ENCODE assay signal across 7 mouse cellular contexts in the genomic region with DNA sequence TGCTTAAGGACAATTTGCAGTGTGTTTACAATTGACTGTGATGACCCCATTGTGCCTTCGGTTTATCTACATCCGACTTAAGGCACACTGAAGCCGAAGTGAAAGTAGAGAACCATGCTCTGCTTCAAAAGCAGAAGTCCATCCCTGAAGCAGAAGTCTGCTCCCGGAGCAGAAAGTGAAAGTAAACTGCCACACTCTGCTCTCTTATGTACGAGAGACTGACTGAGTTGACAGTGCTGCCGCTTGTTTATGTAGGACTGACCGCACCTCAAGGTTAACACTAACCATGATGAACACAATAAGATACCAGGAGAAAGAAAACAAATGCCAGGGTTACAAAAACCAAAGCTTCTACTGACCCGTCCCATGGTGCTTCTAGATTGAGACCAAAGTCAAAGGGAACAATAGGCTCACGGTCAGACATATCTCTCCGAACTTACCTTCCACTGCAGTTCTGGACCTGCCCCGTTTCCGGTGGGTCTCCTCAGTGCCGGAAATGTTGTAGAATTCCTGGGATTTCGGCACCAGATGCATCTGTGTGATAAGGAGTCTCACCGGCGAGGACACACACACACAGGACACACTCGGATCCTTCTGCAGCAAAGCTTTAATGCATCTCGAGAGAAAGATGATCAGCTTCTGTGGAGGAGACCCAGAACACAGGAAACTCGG.
DNase-seq lines count a peak whose midpoint lies in the region; ATAC-seq and TF ChIP-seq lines count a peak whose summit lies in the region.
"Not testable (repeated sequence)": the region's sequence is repeated elsewhere in the genome, so short reads cannot be mapped to it uniquely, and the experiment has no call there.

No protein-coding gene starts in this region.

- not testable (repeated sequence) for TF ChIP-seq CTCF in gastrocnemius, adult 2 months (IDR thresholded peaks at IDR 0.05)

- intact Hi-C loops in gastrocnemius, adult 2 months (cut with DNase I), result not testable (repeated sequence)

- H3K4me3 ChIP-seq in gastrocnemius, adult 2 months, result peak overlapping the region; percentile 41

- not testable (repeated sequence) for H3K27ac ChIP-seq in gastrocnemius, adult 2 months

- peak; percentile 91 for ATAC-seq in CD4-positive, CD25-positive, alpha-beta regulatory T cell, adult 4 months

- DNase-seq in adrenal gland, adult (ENCODE audit: inconsistent age in 2 of 2, low spot score in 1 of 2), result peak; percentile 8 to 43
- not testable (repeated sequence) for DNase-seq in gastrocnemius, adult 2 months
- peak; percentile 64 for DNase-seq in induced T-regulatory cell, adult 2 months (ENCODE audit: low read depth)
- peak; percentile 14 for DNase-seq in lung, postnatal 25 days (ENCODE audit: low spot score)
- peak; percentile 68 for DNase-seq in naive thymus-derived CD4-positive, alpha-beta T cell, adult 2 months (ENCODE audit: low read depth)
- peak; percentile 6 to 21 for DNase-seq in spleen, postnatal 10 days (ENCODE audit: low spot score in 2 of 2)
